ENCODE assay signal across 14 mouse cellular contexts in genomic region chr5:66344182-66344581, GRCm38 (mm10).
"Had no signal": no experiment of that assay in that cellular context is flagged by ENCODE, and none has a peak within 500 bp of the region (broad histone marks: within the 10 kb centered on the region; RNA-seq: fewer than 3 reads in every experiment).

No protein-coding gene starts in this region.

- ATAC-seq: lung, postnatal 0 days; midbrain, embryonic 15.5 days had no signal

- H3K9me3 ChIP-seq: liver, embryonic 13.5 days; midbrain, embryonic 12.5 days; midbrain, embryonic 15.5 days; neural tube, embryonic 13.5 days had no signal

- H3K4me3 ChIP-seq: liver, embryonic 13.5 days; midbrain, embryonic 12.5 days; midbrain, embryonic 15.5 days; neural tube, embryonic 13.5 days had no signal

- H3K36me3 ChIP-seq: liver, embryonic 13.5 days; midbrain, embryonic 12.5 days; midbrain, embryonic 15.5 days; neural tube, embryonic 13.5 days had no signal

- H3K27me3 ChIP-seq: liver, embryonic 13.5 days; midbrain, embryonic 12.5 days; midbrain, embryonic 15.5 days; neural tube, embryonic 13.5 days had no signal

- H3K4me2 ChIP-seq: liver, embryonic 13.5 days; lung, embryonic 14.5 days; midbrain, embryonic 12.5 days; midbrain, embryonic 15.5 days; neural tube, embryonic 13.5 days had no signal

- DNase-seq: kidney, adult 18-20 months; kidney, adult 9 months; kidney, postnatal 14 days; kidney, postnatal 4 days; liver, embryonic 13.5 days; lung, embryonic 14.5 days; lung, postnatal 36 days; retina, postnatal 1 day; thymus, adult 18-20 months; thymus, postnatal 36 days had no signal
